Mouse (Mus musculus) limb, embryonic 12.5 days (tissue): ENCODE measurements around the gene Idh3g. TPM values are rescaled to one million over a fixed set of nuclear protein-coding genes. Genes with fewer than 3 reads are reported as not detected.

Experiments
- ATAC-seq: fragments of 200-750 bp; cut with Nextera tagmentation; 2 replicates; pipeline ENCODE4 v1.8.0; 2017; ENCODE audit warnings: low read depth, moderate TSS enrichment; ENCODE audit not compliant: insufficient number of reproducible peaks, insufficient read depth, low FRiP score, low TSS enrichment
- H3K27ac ChIP-seq: fragments of 300-500 bp; sonication (generic); 2 replicates; pipeline ENCODE4 v1.5.1; 2016; ENCODE audit warnings: mild to moderate bottlenecking, moderate library complexity
- H3K27me3 ChIP-seq: fragments of 300-500 bp; sonication (generic); 2 replicates; pipeline ENCODE4 v1.6.1; 2016; ENCODE audit warnings: mild to moderate bottlenecking, moderate library complexity
- H3K36me3 ChIP-seq: fragments of 300-500 bp; sonication (generic); 2 replicates; pipeline ENCODE4 v1.6.1; 2016; ENCODE audit warnings: mild to moderate bottlenecking, moderate library complexity
- H3K4me1 ChIP-seq: fragments of 300-500 bp; sonication (generic); replicated peaks from 2 replicates; pipeline ENCODE4 v1.6.1; 2016
- H3K4me2 ChIP-seq: fragments of 300-500 bp; sonication (generic); 2 replicates; pipeline ENCODE4 v1.6.1; 2016; ENCODE audit warnings: mild to moderate bottlenecking, moderate library complexity
- H3K4me3 ChIP-seq: fragments of 300-500 bp; sonication (generic); replicated peaks from 2 replicates; pipeline ENCODE4 v1.5.1; 2016; ENCODE audit warnings: mild to moderate bottlenecking
- H3K9ac ChIP-seq: fragments of 300-500 bp; sonication (generic); replicated peaks from 2 replicates; pipeline ENCODE4 v1.6.1; 2016; ENCODE audit warnings: mild to moderate bottlenecking, moderate library complexity
- H3K9me3 ChIP-seq: fragments of 300-500 bp; sonication (generic); 2 replicates; pipeline ENCODE4 v1.6.1; 2016; ENCODE audit warnings: mild to moderate bottlenecking, moderate library complexity
- WGBS: fragments of 180-500 bp; shearing (Covaris S2); methylation state at CpG from one replicate; pipeline ENCODE4 v1.1.7; 2016; 5-methylcytosine and 5-hydroxymethylcytosine counted together
- polyA plus RNA-seq: library from polyadenylated mRNA; unstranded; fragments of >200 nt; fragmentation: Nextera tagmentation; extraction: Ambion mirVana; gene quantifications from 2 replicates; pipeline ENCODE4 v1.2.1, GENCODE M21; 2016

Gene Idh3g
- 168 and 172 TPM in 2 replicates for polyA plus RNA-seq

GRCm38 (mm10) chrX:73786364-73787224 lies at the start of gene Idh3g, which contains the start of gene Ssr4:
Idh3g (minus strand) TSS chrX:73786897.
Ssr4 (plus strand) TSS chrX:73787028.
- 20% methylated on average over 52 of the region's 52 CpGs for WGBS
- peaks cover 26% of the 10 kb centered on the region for H3K27me3 ChIP-seq
- H3K27ac ChIP-seq = peak within 1 kb of the TSS; percentile 90
- peaks cover 7% of the 10 kb centered on the region for H3K4me1 ChIP-seq
- H3K9ac ChIP-seq = peak within 1 kb of the TSS; percentile 68
- H3K4me3 ChIP-seq = peak within 1 kb of the TSS; percentile 58
- peaks cover 25% of the 10 kb centered on the region; the same call in 1 of the 2 replicates for H3K36me3 ChIP-seq
- no peaks in the 10 kb centered on the region for H3K9me3 ChIP-seq
- H3K4me2 ChIP-seq = peak within 1 kb of the TSS; percentile 60
- ATAC-seq = peak; percentile 96

- Histone ChIP-seq H3K36me3 (no peaks in the 10 kb centered on the region), H3K9me3 (no peaks in the 10 kb centered on the region), H3K4me3 (no peak overlapping the region), H3K27ac (no peak overlapping the region), H3K27me3 (no peaks in the 10 kb centered on the region), H3K4me2 (no peak overlapping the region), H3K9ac (no peak overlapping the region), H3K4me1 (no peaks in the 10 kb centered on the region)
- WGBS = 100% methylated on average over 1 of the region's 1 CpGs
- ATAC-seq = no peak
Measured at GRCm38 (mm10) chrX:73835731-73836130, 49.0 kb upstream of the Idh3g start.

DNA sequence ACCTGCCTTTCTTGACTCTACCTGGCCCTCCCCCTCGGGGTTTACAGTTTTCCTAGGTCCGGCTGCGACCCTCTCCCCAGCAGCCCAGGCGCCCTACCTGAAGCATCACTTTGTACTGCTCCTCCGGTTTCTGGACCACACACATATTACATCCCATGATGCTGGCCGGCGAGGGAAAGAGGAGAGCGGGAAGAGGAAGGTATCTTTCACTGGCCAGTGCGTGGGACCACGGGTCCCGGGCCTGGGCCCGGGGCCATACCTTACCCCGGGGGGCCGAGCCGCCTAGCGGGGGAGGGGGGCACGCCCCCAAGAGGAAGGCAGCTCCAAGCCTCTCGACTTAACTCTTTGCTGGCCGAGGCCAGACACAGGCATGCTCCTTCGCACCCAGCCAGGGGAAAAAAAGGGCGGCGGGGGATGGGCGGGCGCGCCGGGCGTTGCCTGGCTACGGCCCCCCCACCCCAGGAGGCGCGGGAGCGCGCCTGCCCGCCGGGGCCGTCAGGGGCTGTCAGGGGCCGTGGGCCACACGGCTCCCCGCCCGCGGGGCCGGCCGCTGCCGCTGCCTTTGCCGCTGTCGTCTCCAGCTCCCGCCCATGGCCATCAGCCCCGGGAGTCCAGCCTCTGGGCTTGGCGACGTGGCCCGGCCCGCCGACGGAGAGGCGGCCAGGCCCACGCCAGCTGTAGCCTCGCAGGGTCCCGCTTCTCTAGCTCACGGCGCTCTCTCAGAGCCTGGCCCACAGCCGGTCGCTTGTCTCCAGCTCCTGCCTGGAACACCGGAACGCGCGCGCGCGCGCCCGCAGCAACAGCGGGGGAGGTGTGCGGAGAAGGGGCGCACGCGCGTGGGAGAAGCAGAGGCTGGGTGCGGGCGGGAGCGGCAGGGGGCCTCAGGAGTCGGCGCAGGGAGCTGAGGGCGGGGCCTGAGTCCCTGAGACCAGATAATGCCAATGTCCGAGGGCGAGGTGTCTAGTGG lies 37.8 kb upstream of the Idh3g start, which contains the start of gene Pdzd4:
Gene Pdzd4, minus strand, starts transcription at position 785 of the 967 bp plus-strand sequence.
- Histone ChIP-seq H3K27ac (no peak within 1 kb of the TSS), H3K4me3 (peak within 1 kb of the TSS; percentile 64), H3K27me3 (peaks cover 35% of the 10 kb centered on the region), H3K9me3 (no peaks in the 10 kb centered on the region), H3K4me2 (peak within 1 kb of the TSS; percentile 70), H3K36me3 (no peaks in the 10 kb centered on the region), H3K4me1 (no peaks in the 10 kb centered on the region), H3K9ac (peak within 1 kb of the TSS; percentile 70)
- WGBS = 19% methylated on average over 51 of the region's 84 CpGs
- peak; percentile 73 for ATAC-seq

DNA sequence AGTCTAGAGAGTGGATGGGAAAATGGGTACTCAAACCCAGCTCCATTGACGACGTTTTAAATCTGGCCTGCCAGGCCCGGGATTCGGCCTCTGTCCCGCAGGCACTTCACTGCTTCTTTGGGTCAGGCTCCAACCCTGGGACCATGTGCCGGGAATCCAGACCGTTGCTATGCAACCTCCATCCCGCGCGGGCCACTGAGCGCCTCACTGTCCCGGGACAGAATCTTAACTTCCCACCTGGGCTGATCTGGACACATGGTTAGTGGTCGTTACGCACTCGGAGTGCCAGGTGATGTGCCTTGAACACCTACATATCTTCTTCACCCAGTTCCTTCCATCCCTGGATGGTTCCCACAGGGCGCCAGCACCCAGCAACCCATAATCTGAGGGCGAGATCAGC lies 37.0 kb upstream of the Idh3g start:
- WGBS = 14% methylated on average over 17 of the region's 17 CpGs
- peak overlapping the region; percentile 70 for H3K9ac ChIP-seq
- H3K9me3 ChIP-seq = no peaks in the 10 kb centered on the region
- H3K27me3 ChIP-seq = peaks cover 35% of the 10 kb centered on the region
- no peaks in the 10 kb centered on the region for H3K36me3 ChIP-seq
- H3K4me3 ChIP-seq = peak overlapping the region; percentile 64
- H3K27ac ChIP-seq = no peak overlapping the region
- peak overlapping the region; percentile 70 for H3K4me2 ChIP-seq
- ATAC-seq = 0 out of 2 replicates have a peak, but pooled peaks have one; percentile 20
- H3K4me1 ChIP-seq = no peaks in the 10 kb centered on the region

DNA sequence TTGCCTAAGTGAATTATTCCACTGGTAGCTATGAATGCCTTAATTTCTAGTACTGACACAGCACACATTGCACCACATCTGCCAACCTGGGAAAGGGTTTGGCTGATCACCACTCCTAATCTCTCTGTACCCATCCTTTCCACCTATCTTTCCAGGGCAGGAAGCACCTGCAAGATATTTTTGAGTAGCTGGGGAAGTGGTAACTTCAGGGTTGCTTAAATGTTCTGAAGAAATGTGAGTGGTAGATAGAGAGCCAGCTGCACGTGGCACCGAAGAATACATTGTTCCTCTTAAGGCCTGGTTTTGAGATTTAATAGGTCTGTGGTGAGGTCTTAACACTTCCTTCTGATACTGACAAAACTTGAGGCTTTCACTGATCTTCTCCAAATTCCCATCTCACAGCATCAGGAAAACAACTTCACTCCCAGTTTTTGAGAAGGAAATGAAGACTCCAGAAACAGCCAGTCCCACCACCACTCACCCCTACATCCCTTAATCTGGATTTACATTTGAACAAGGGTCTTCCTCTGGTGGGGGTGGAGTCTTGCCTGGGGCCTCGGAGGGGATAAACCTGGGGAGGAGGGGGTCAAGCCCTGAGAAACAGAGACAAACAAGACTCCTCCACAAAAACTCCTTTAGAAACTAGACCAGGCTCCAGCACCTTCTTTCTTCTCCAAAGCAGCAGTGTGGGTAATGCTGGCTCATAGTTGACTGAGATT lies 30.1 kb upstream of the Idh3g start:
- peaks cover 13% of the 10 kb centered on the region; the same call in 1 of the 2 replicates for H3K27me3 ChIP-seq
- no peak overlapping the region for H3K9ac ChIP-seq
- no peaks in the 10 kb centered on the region for H3K9me3 ChIP-seq
- no peak overlapping the region for H3K4me3 ChIP-seq
- no peaks in the 10 kb centered on the region for H3K36me3 ChIP-seq
- no peak for ATAC-seq
- H3K4me1 ChIP-seq = no peaks in the 10 kb centered on the region
- no peak overlapping the region for H3K27ac ChIP-seq
- WGBS = 63% methylated on average over 3 of the region's 3 CpGs
- H3K4me2 ChIP-seq = no peak overlapping the region

- Histone ChIP-seq H3K4me1 (no peaks in the 10 kb centered on the region), H3K27me3 (peaks cover 13% of the 10 kb centered on the region; the same call in 1 of the 2 replicates), H3K9ac (peak overlapping the region; percentile 57), H3K4me2 (peak overlapping the region; percentile 47), H3K4me3 (peak overlapping the region; percentile 34), H3K9me3 (no peaks in the 10 kb centered on the region), H3K27ac (no peak overlapping the region), H3K36me3 (no peaks in the 10 kb centered on the region)
- WGBS = 13% methylated on average over 14 of the region's 14 CpGs
- ATAC-seq = no peak
Measured at GRCm38 (mm10) chrX:73815072-73815471, 28.4 kb upstream of the Idh3g start.

GRCm38 (mm10) chrX:73805814-73806213 lies 19.1 kb upstream of the Idh3g start:
- peaks cover 5% of the 10 kb centered on the region; the same call in 1 of the 2 replicates for H3K4me1 ChIP-seq
- no peaks in the 10 kb centered on the region for H3K9me3 ChIP-seq
- H3K9ac ChIP-seq = no peak overlapping the region
- H3K27ac ChIP-seq = no peak overlapping the region
- no peaks in the 10 kb centered on the region for H3K27me3 ChIP-seq
- 0 out of 2 replicates have a peak, but pooled peaks have one; percentile 31 for ATAC-seq
- WGBS = 56% methylated on average over 1 of the region's 1 CpGs
- H3K36me3 ChIP-seq = no peaks in the 10 kb centered on the region
- H3K4me2 ChIP-seq = no peak overlapping the region
- H3K4me3 ChIP-seq = no peak overlapping the region

DNA sequence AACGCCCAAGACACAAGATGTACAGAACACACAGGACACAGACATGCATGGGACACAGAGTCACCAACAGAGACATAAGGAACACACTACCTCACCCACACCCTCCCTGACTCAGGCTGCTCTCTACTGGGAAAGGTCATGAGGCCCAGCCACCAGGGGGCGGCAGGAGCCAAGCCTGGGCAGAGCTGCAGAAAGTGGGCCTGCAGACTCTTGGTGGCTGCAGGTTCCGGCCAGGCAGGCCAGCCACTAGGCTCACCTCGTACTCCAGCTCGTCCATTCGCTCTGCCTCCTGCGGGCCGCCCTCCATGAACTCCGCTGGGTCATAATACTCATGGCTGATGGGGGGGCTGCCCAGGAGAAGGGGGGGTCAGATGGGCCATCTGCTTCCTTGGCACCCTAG lies 11.8 kb upstream of the Idh3g start:
- H3K27me3 ChIP-seq = peaks cover 17% of the 10 kb centered on the region; the same call in 1 of the 2 replicates
- no peak overlapping the region for H3K4me2 ChIP-seq
- WGBS = 29% methylated on average over 9 of the region's 9 CpGs
- H3K9ac ChIP-seq = no peak overlapping the region
- H3K4me3 ChIP-seq = no peak overlapping the region
- no peaks in the 10 kb centered on the region for H3K4me1 ChIP-seq
- H3K27ac ChIP-seq = no peak overlapping the region
- peaks cover 11% of the 10 kb centered on the region for H3K36me3 ChIP-seq
- ATAC-seq = peak; percentile 81; the same call in 1 of the 2 replicates
- no peaks in the 10 kb centered on the region for H3K9me3 ChIP-seq

DNA sequence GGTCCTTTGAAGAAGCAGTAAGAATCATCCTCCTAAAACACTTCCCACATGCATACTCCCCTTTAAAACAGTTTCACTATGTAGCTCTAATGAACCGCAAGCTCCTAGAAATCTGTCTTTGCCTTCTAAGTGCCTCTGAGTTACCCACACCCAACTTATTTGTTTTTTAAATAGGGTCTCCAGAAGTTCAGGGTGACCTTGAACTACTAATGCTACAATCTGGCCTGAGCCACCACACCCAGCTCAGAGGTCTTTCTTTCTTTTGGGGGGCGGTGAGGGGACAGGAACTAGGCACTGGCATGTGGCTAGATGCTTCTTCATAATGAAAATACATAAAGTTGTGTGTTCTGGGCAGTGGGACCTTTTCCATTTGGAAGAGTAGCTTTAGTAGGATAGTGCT lies 10.8 kb upstream of the Idh3g start:
- Histone ChIP-seq H3K4me3 (no peak overlapping the region), H3K9me3 (no peaks in the 10 kb centered on the region), H3K4me2 (no peak overlapping the region), H3K27me3 (peaks cover 21% of the 10 kb centered on the region; the same call in 1 of the 2 replicates), H3K36me3 (peaks cover 11% of the 10 kb centered on the region), H3K4me1 (no peaks in the 10 kb centered on the region), H3K9ac (no peak overlapping the region), H3K27ac (no peak overlapping the region)
- ATAC-seq = no peak
- WGBS = 89% methylated on average over 2 of the region's 2 CpGs

DNA sequence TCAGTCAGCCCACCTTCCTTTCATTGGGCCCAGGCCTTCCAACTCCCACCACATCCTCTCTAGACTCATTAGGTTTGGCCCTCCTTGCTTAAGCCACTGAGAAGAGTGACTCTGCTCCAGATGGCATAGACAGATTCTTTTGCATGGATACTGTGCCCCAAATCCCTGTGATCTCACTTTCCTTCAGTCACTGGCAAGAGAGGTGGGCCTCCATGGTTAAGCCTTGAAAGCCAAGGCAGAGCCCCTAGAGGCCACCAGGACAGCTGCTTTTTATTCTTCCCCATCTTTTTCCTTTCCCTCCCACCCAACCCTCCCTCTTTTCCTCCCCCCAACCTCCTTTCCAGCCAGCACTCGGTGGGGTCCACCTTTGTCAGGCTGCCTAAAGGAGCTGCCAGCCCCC lies 6.8 kb upstream of the Idh3g start:
- 38% methylated on average over 1 of the region's 1 CpGs for WGBS
- Histone ChIP-seq H3K9me3 (no peaks in the 10 kb centered on the region), H3K27ac (no peak overlapping the region), H3K36me3 (peaks cover 30% of the 10 kb centered on the region), H3K4me1 (no peaks in the 10 kb centered on the region), H3K9ac (no peak overlapping the region), H3K27me3 (peaks cover 19% of the 10 kb centered on the region; the same call in 1 of the 2 replicates), H3K4me2 (no peak overlapping the region), H3K4me3 (no peak overlapping the region)
- ATAC-seq = no peak
